Mouse (Mus musculus) kidney, adult 2 months (tissue): Measurements from ENCODE around the gene Ddx21. TPM values are rescaled to one million over a fixed set of nuclear protein-coding genes. Genes with fewer than 3 reads are reported as not detected.

Experiments
- DNase-seq: peaks from one replicate; pipeline ENCODE4 v3.0.0; 2021
- H3K27ac ChIP-seq: fragments of 200-500 bp; 2 replicates; pipeline ENCODE4 v1.5.1; 2012; ENCODE audit warnings: low read depth, low read length, control low read depth, inconsistent platforms; ENCODE audit not compliant: insufficient read depth
- H3K27me3 ChIP-seq: fragments of 200-500 bp; replicated peaks from 2 replicates; pipeline ENCODE4 v1.6.1; 2012; ENCODE audit warnings: mild to moderate bottlenecking, moderate library complexity, low read length, inconsistent platforms; ENCODE audit not compliant: control insufficient read depth, insufficient read depth
- H3K36me3 ChIP-seq: fragments of 200-500 bp; 2 replicates; pipeline ENCODE4 v1.6.1; 2012; ENCODE audit warnings: mild to moderate bottlenecking, moderate library complexity, low read length, inconsistent platforms; ENCODE audit not compliant: control insufficient read depth, insufficient read depth
- H3K4me1 ChIP-seq: fragments of 200-500 bp; 2 replicates; pipeline ENCODE4 v1.6.1; 2011; ENCODE audit warnings: low read length; ENCODE audit not compliant: control insufficient read depth, insufficient read depth
- H3K4me3 ChIP-seq: fragments of 200-500 bp; 2 replicates; pipeline ENCODE4 v1.5.1; 2011; ENCODE audit warnings: mild to moderate bottlenecking, low read depth, low read length, control low read depth; ENCODE audit not compliant: insufficient read depth
- CTCF ChIP-seq: fragments of 200-500 bp; conservative IDR thresholded peaks from 2 replicates; pipeline ENCODE4 v1.5.1; 2011; ENCODE audit warnings: low read depth, mild to moderate bottlenecking, control low read depth, low read length, moderate library complexity, mixed read lengths; ENCODE audit not compliant: insufficient read depth, insufficient read length
- POLR2A ChIP-seq: fragments of 200-500 bp; IDR thresholded peaks from one replicate; pipeline ENCODE4 v1.6.1; 2011; ENCODE audit warnings: low read depth, low read length, control low read depth
- WGBS: fragments of 180-500 bp; shearing (Covaris S2); methylation state at CpG from one replicate; pipeline ENCODE4 v1.1.7; 2018; 5-methylcytosine and 5-hydroxymethylcytosine counted together
- polyA plus RNA-seq: library from polyadenylated mRNA; depleted of rRNA; stranded (reverse); fragments of >200 nt; gene quantifications from 2 replicates; pipeline ENCODE4 v1.2.3, GENCODE M21; 2012

The Ddx21 gene
- polyA plus RNA-seq, 1 experiment, result 9.3 TPM

DNA sequence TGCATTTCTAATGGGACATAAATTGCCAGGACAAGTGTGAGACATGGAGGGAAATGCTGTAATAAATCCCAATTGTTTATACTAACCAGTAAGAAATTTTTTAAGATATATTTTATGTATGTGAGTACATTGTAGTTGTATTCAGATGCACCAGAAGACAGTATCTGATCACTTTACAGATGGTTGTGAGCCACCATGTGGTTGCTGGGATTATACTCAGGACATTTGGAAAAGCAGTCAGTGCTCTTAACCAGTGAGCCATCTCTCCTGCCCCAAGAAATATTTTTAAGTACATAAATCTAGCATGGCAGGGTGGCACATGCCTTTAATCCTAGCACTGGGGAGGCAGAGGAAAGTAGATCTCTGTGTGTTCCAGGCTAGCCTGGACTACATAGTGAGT is 56.3 kb downstream of the Ddx21 start:
- Histone ChIP-seq H3K27me3 (no peaks in the 10 kb centered on the region), H3K27ac (no peak overlapping the region), H3K4me1 (peaks cover 4% of the 10 kb centered on the region; the same call in 1 of the 2 replicates), H3K4me3 (no peak overlapping the region), H3K36me3 (no peaks in the 10 kb centered on the region)
- no peak for DNase-seq
- TF ChIP-seq CTCF, result no peak
- no peak for TF ChIP-seq POLR2A

GRCm38 (mm10) chr10:62544316-62544715 is 57.8 kb downstream of the Ddx21 start:
- no peak overlapping the region for H3K27ac ChIP-seq
- peaks cover 4% of the 10 kb centered on the region; the same call in 1 of the 2 replicates for H3K4me1 ChIP-seq
- TF ChIP-seq CTCF, result no peak
- TF ChIP-seq POLR2A, result no peak
- no peaks in the 10 kb centered on the region for H3K27me3 ChIP-seq
- no peaks in the 10 kb centered on the region for H3K36me3 ChIP-seq
- H3K4me3 ChIP-seq, result no peak overlapping the region
- DNase-seq, result no peak
- 94% methylated on average over 4 of the region's 4 CpGs for WGBS

DNA sequence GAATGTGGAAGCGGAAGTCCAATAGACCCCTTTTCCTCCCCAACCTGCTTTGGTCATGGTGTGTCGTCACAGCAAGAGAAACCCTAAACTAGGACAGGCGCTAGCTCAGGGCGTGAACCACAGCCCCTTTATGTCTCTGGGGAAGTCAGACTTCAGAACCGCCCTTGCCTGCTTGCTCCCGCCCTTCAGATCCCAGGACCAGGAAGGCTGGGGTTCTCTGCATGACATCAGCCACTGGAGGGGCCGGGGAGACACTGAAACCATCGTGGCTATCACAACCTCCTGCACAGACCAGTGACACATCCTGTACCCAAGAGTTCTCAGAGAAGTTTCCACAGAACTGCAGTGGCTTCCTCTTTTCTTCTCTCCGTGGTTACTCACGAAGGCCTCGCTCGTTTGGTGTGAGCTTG is 58.7 kb downstream of the Ddx21 start:
- DNase-seq, result peak; percentile 39
- Histone ChIP-seq H3K4me3 (no peak overlapping the region), H3K27ac (no peak overlapping the region; the same call in 1 of the 2 replicates), H3K36me3 (no peaks in the 10 kb centered on the region), H3K27me3 (no peaks in the 10 kb centered on the region), H3K4me1 (peaks cover 4% of the 10 kb centered on the region; the same call in 1 of the 2 replicates)
- 79% methylated on average over 12 of the region's 12 CpGs for WGBS
- no peak for TF ChIP-seq POLR2A
- TF ChIP-seq CTCF, result no peak

- Histone ChIP-seq H3K4me1 (peaks cover 4% of the 10 kb centered on the region; the same call in 1 of the 2 replicates), H3K4me3 (no peak overlapping the region), H3K27ac (no peak overlapping the region; the same call in 1 of the 2 replicates), H3K27me3 (no peaks in the 10 kb centered on the region), H3K36me3 (no peaks in the 10 kb centered on the region)
- WGBS, result 92% methylated on average over 8 of the region's 8 CpGs
- DNase-seq, result no peak
- no peak for TF ChIP-seq POLR2A
- TF ChIP-seq CTCF, result no peak
These were observed 59.2 kb downstream of the Ddx21 start for GRCm38 (mm10) chr10:62542928-62543327.

DNA sequence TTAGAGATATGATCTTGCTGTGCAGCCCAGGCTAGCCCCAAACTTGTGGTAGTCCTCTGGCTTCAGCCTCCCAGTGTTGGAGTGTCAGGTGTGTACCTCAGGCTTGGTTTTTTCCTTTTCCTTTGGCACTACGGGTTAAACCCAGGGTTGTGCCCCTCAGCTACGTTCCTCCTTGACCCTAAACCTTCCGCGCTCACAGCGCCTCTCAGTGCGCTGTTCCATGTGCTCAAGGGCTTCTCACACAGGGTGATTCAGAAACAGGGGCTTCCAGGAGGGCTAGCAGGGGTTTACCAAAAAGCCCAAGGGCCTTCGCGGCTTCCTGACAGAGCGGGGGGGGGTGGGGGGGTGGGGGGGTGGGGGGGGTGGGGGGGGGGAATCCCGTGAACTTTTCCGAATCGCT is 59.6 kb downstream of the Ddx21 start:
- Histone ChIP-seq H3K27ac (no peak overlapping the region), H3K36me3 (no peaks in the 10 kb centered on the region), H3K27me3 (no peaks in the 10 kb centered on the region), H3K4me3 (no peak overlapping the region), H3K4me1 (peaks cover 4% of the 10 kb centered on the region; the same call in 1 of the 2 replicates)
- no peak for TF ChIP-seq POLR2A
- no peak for TF ChIP-seq CTCF
- DNase-seq, result no peak
- 90% methylated on average over 9 of the region's 12 CpGs for WGBS

GRCm38 (mm10) chr10:62541499-62541898 is 60.6 kb downstream of the Ddx21 start:
- H3K36me3 ChIP-seq, result no peaks in the 10 kb centered on the region
- TF ChIP-seq POLR2A (no peak), CTCF (no peak)
- no peak overlapping the region for H3K27ac ChIP-seq
- H3K27me3 ChIP-seq, result no peaks in the 10 kb centered on the region
- no peak overlapping the region for H3K4me3 ChIP-seq
- DNase-seq, result no peak
- WGBS, result 96% methylated on average over 12 of the region's 12 CpGs
- no peaks in the 10 kb centered on the region; the same call in 1 of the 2 replicates for H3K4me1 ChIP-seq

DNA sequence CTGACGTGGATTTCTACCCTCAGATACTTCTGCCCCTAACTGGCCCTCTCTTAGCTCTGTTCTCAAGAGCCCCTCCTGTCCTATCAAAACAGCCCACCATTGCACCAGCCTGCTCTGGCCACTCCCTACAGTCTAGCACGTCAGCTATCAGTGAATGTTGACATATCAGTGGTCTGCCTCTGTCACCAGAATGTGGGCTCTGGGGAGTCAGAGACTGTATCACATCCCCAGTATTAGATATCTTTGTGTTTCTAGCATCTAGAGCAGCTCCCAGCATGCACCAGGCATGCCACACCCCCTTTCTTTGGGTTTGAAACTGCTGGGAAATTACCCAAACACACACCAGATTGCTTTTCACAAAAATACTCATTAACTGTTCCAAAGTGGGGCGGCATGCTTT is 61.3 kb downstream of the Ddx21 start:
- TF ChIP-seq POLR2A, result no peak
- no peak for TF ChIP-seq CTCF
- H3K27ac ChIP-seq, result no peak overlapping the region
- H3K27me3 ChIP-seq, result no peaks in the 10 kb centered on the region
- no peaks in the 10 kb centered on the region for H3K36me3 ChIP-seq
- H3K4me1 ChIP-seq, result no peaks in the 10 kb centered on the region
- no peak for DNase-seq
- H3K4me3 ChIP-seq, result no peak overlapping the region
- 75% methylated on average over 3 of the region's 3 CpGs for WGBS
